Mouse (Mus musculus) effector memory CD4-positive, alpha-beta T cell, adult 5 months (primary cell): ENCODE measurements around the gene Ptn. TPM values are rescaled to one million over a fixed set of nuclear protein-coding genes. Genes with fewer than 3 reads are reported as not detected.

ENCODE experiments used
- polyA plus RNA-seq: library from polyadenylated mRNA; unstranded; fragments of 100-300 nt; shearing (Covaris generic); gene quantifications from one replicate; pipeline ENCODE4 v1.2.1, GENCODE M21; 2017

Gene Ptn
- 0.17 TPM for polyA plus RNA-seq

GRCm38 (mm10) chr6:36809747-36810285, at the start of gene Ptn:
Ptn (minus strand) TSS chr6:36810220.

